Mouse (Mus musculus): ENCODE measurements at regions not wholly inside any gene's neighbourhood (a gene's known extent, or its start where the extent isn't known, plus 50 kb on each side); places are given as distances from the start of the nearest gene placed in this dataset.

GRCm38 (mm10) chr11:19599433-19599832 lies 324.7 kb upstream of the Spred2 start:
- DNase-seq: no peak

- DNase-seq: no peak
These were observed 322.8 kb upstream of the Spred2 start for GRCm38 (mm10) chr11:19601216-19601938.

- DNase-seq: no peak
These were observed 321.7 kb upstream of the Spred2 start for GRCm38 (mm10) chr11:19602496-19602895.

GRCm38 (mm10) chr11:19605602-19606001 lies 318.6 kb upstream of the Spred2 start:
- no peak for DNase-seq

GRCm38 (mm10) chr11:19606943-19607342 lies 317.2 kb upstream of the Spred2 start:
- DNase-seq: no peak

- no peak for DNase-seq
These were observed 316.2 kb upstream of the Spred2 start for GRCm38 (mm10) chr11:19607941-19608340.

GRCm38 (mm10) chr11:19608523-19608922 lies 315.7 kb upstream of the Spred2 start:
- no peak for DNase-seq

GRCm38 (mm10) chr11:19610559-19610958 lies 313.6 kb upstream of the Spred2 start:
- DNase-seq: no peak

- DNase-seq: no peak
These were observed 313.0 kb upstream of the Spred2 start for GRCm38 (mm10) chr11:19611217-19611616.

GRCm38 (mm10) chr11:19616520-19616919 lies 307.7 kb upstream of the Spred2 start:
- DNase-seq: no peak

- no peak for DNase-seq
These were observed 304.7 kb upstream of the Spred2 start for GRCm38 (mm10) chr11:19619494-19619893.

GRCm38 (mm10) chr11:19631055-19631695 lies 293.0 kb upstream of the Spred2 start:
- no peak for DNase-seq

GRCm38 (mm10) chr11:19632477-19632876 lies 291.7 kb upstream of the Spred2 start:
- DNase-seq: no peak

- DNase-seq: no peak
These were observed 290.6 kb upstream of the Spred2 start for GRCm38 (mm10) chr11:19633621-19634020.

GRCm38 (mm10) chr11:19641153-19641552 lies 283.0 kb upstream of the Spred2 start:
- DNase-seq: no peak

GRCm38 (mm10) chr11:19644116-19644795 lies 279.9 kb upstream of the Spred2 start:
- no peak for DNase-seq

- DNase-seq: no peak
These were observed 279.1 kb upstream of the Spred2 start for GRCm38 (mm10) chr11:19645106-19645505.

- DNase-seq: no peak
These were observed 272.7 kb upstream of the Spred2 start for GRCm38 (mm10) chr11:19651522-19651921.

- DNase-seq: no peak
These were observed 272.2 kb upstream of the Spred2 start for GRCm38 (mm10) chr11:19651929-19652328.

GRCm38 (mm10) chr11:19659511-19659910 lies 264.7 kb upstream of the Spred2 start:
- DNase-seq: no peak

GRCm38 (mm10) chr11:19666732-19667131 lies 257.4 kb upstream of the Spred2 start:
- DNase-seq: no peak

GRCm38 (mm10) chr11:19670853-19671530 lies 253.2 kb upstream of the Spred2 start:
- peak; percentile 13 for DNase-seq

- no peak for DNase-seq
These were observed 251.2 kb upstream of the Spred2 start for GRCm38 (mm10) chr11:19673012-19673411.

Data from right cerebral cortex, adult 18-20 months (tissue).